Mouse (Mus musculus): Measurements from ENCODE around the gene Cog1.
"Not testable (repeated sequence)": the region's sequence is repeated elsewhere in the genome, so short reads cannot be mapped to it uniquely, and the experiment has no call there.

- TF ChIP-seq POLR2A (IDR thresholded peaks at IDR 0.05; ENCODE audit: insufficient read depth, low read length); CTCF (IDR thresholded peaks at IDR 0.05; ENCODE audit: low read depth, low read length); EP300 (IDR thresholded peaks at IDR 0.05; ENCODE audit: insufficient read depth, low read depth, low read length): not testable (repeated sequence)
These were observed 11.2 kb downstream of the Cog1 start for GRCm38 (mm10) chr11:113660213-113660612.

Measured in ES-Bruce4 (cell line).